ENCODE assay signal across 20 mouse cellular contexts in the genomic region with DNA sequence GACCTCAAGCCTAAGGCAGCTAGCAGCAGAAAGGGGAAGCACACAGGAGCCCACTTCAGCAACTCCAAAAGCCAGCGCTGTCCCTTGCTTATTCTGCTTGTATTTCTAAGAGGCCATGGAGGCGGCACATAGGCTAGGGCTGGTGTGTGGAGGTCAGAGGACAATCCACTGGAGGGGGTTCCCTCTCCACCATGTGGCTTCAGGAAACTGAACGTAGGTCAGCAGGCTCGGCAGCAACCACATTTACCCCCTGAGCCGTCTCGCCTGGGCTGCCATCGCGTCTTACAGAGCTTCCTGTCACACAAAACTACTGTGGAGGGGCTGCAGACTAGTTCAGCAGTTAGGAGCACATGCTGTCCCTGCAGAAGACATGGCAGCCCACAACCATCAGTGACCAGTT. TPM values are rescaled to one million over a fixed set of nuclear protein-coding genes. Genes with fewer than 3 reads are reported as not detected.
DNase-seq lines count a peak whose midpoint lies in the region; ATAC-seq and TF ChIP-seq lines count a peak whose summit lies in the region.
"Had no signal": no experiment of that assay in that cellular context is flagged by ENCODE, and none has a peak within 500 bp of the region (broad histone marks: within the 10 kb centered on the region; RNA-seq: fewer than 3 reads in every experiment).

No protein-coding gene starts in this region.

- TF ChIP-seq CTCF in liver, postnatal 0 days (IDR thresholded peaks at IDR 0.05; ENCODE audit: low read depth) = no peak
- peak in 1 of 2 experiments; percentile 6; a peak in 1 of 4 replicates for TF ChIP-seq CTCF in CH12.LX (conservative IDR thresholded peaks at IDR 0.05 in 1 of 2, IDR thresholded peaks at IDR 0.05 in 1 of 2; ENCODE audit: low read depth in 2 of 2, low read length in 2 of 2)

- H3K4me3 ChIP-seq in liver, postnatal 0 days (ENCODE audit: low read depth, low read length) = no peak overlapping the region
- H3K4me3 ChIP-seq in CH12.LX (replicated peaks in 1 of 3; ENCODE audit: low read depth in 2 of 3, low read length in 2 of 3, poor library complexity in 1 of 3) = no peak overlapping the region
- H3K4me3 ChIP-seq: liver, embryonic 13.5 days; midbrain, embryonic 13.5 days had no signal

- H3K4me2 ChIP-seq in liver, postnatal 0 days (ENCODE audit: low read depth, low read length) = 0 out of 2 replicates have a peak overlapping the region, but pooled peaks have one; percentile 19
- H3K4me2 ChIP-seq in CH12.LX (ENCODE audit: insufficient read depth, low read depth, poor library complexity, severe bottlenecking) = no peak overlapping the region
- H3K4me2 ChIP-seq: heart, embryonic 11.5 days; liver, embryonic 13.5 days; midbrain, embryonic 13.5 days had no signal

- H3K9ac ChIP-seq in liver, postnatal 0 days (replicated peaks) = no peak overlapping the region
- no peak overlapping the region for H3K9ac ChIP-seq in CH12.LX (ENCODE audit: insufficient read depth, low read depth)
- H3K9ac ChIP-seq: liver, embryonic 13.5 days; midbrain, embryonic 13.5 days had no signal

- peaks cover 27% of the 10 kb centered on the region for H3K4me1 ChIP-seq in liver, postnatal 0 days (ENCODE audit: insufficient read depth)
- peaks cover 53 to 93% of the 10 kb centered on the region in 2 experiments for H3K4me1 ChIP-seq in CH12.LX (ENCODE audit: control insufficient read depth in 1 of 2, insufficient read depth in 2 of 2)
- H3K4me1 ChIP-seq: midbrain, embryonic 13.5 days had no signal

- 25% methylated on average over 8 of the region's 8 CpGs for WGBS in liver, postnatal 0 days (ENCODE audit: insufficient replicate concordance)

- no peak for DNase-seq in liver, postnatal 0 days
- no peak for DNase-seq in liver
- DNase-seq in CH12.LX (ENCODE audit: extremely low read depth) = no peak
- DNase-seq in thymus, postnatal 4 days = peak; percentile 54
- no peak for DNase-seq in kidney, postnatal 36 days
- DNase-seq: adrenal gland, postnatal 36 days; cerebellum, postnatal 10 days; gastrocnemius, postnatal 10 days; kidney, postnatal 10 days; layer of hippocampus, adult 9-11 months; liver, embryonic 13.5 days; lung, postnatal 14 days; right cerebral cortex, postnatal 14 days had no signal

- H3K36me3 ChIP-seq in liver, postnatal 0 days (replicated peaks; ENCODE audit: insufficient read depth, low read length) = no peaks in the 10 kb centered on the region
- peaks cover 25 to 63% of the 10 kb centered on the region in 2 experiments for H3K36me3 ChIP-seq in CH12.LX (replicated peaks in 1 of 2; ENCODE audit: control insufficient read depth in 1 of 2, insufficient read depth in 1 of 2, low read length in 1 of 2)
- H3K36me3 ChIP-seq: liver, embryonic 13.5 days; midbrain, embryonic 13.5 days had no signal

- peak; percentile 0 for TF ChIP-seq RAD21 in CH12.LX (IDR thresholded peaks at IDR 0.05; ENCODE audit: low read depth, low read length)

- TF ChIP-seq EP300 in liver, postnatal 0 days (IDR thresholded peaks at IDR 0.05; ENCODE audit: low read depth) = no peak
- TF ChIP-seq EP300 in CH12.LX (IDR thresholded peaks at IDR 0.05; ENCODE audit: low read length) = no peak

- no peaks in the 10 kb centered on the region for H3K27me3 ChIP-seq in liver, postnatal 0 days (ENCODE audit: insufficient read depth, low read length)
- no peaks in the 10 kb centered on the region for H3K27me3 ChIP-seq in CH12.LX (replicated peaks)
- H3K27me3 ChIP-seq: liver, embryonic 13.5 days; midbrain, embryonic 13.5 days had no signal

- H3K79me2 ChIP-seq in CH12.LX (replicated peaks; ENCODE audit: control insufficient read depth, extremely low read depth, insufficient read depth, poor library complexity, severe bottlenecking) = peaks cover 90% of the 10 kb centered on the region

- no peak for TF ChIP-seq POLR2A in CH12.LX (IDR thresholded peaks at IDR 0.05; ENCODE audit: low read depth, low read length)

- H3K27ac ChIP-seq in liver, postnatal 0 days (ENCODE audit: low read depth) = no peak overlapping the region
- H3K27ac ChIP-seq in CH12.LX (ENCODE audit: insufficient read depth, low read depth) = peak overlapping the region; percentile 50
- H3K27ac ChIP-seq: liver, embryonic 13.5 days; midbrain, embryonic 13.5 days had no signal

- ATAC-seq in liver, postnatal 0 days = no peak
- peak; percentile 48 for ATAC-seq in megakaryocyte progenitor cell, adult 5-6 weeks (replicated peaks; ENCODE audit: poor library complexity)
- ATAC-seq in monocyte, adult 5-6 weeks (replicated peaks; ENCODE audit: insufficient number of reproducible peaks, low FRiP score, low TSS enrichment, poor library complexity, severe bottlenecking) = no peak; the same call in 1 of the 2 replicates
- ATAC-seq: activated CD4-positive, CD25-positive, alpha-beta regulatory T cell, adult 4 months; forebrain, embryonic 16.5 days; intestine, embryonic 16.5 days; midbrain, embryonic 13.5 days had no signal

- H3K9me3 ChIP-seq in liver, postnatal 0 days (ENCODE audit: low read length) = no peaks in the 10 kb centered on the region
- peaks cover 10% of the 10 kb centered on the region for H3K9me3 ChIP-seq in CH12.LX (replicated peaks; ENCODE audit: low read length)
- H3K9me3 ChIP-seq: liver, embryonic 13.5 days; midbrain, embryonic 13.5 days had no signal

- dilution Hi-C loops in CH12.LX (cut with MboI; ENCODE audit: extremely low pct_ligation_motif_present, extremely low pct_unique_long_range_greater_than_20kb, low sequenced_read_pairs) = no loop called here

- in situ Hi-C loops in CH12.LX (cut with MboI; ENCODE audit: low pct_ligation_motif_present, low pct_unique_long_range_greater_than_20kb, low sequenced_read_pairs) = no loop called here

TF ChIP-seq in CH12.LX, 34 proteins besides CTCF, POLR2A, EP300 and RAD21:
- TF ChIP-seq JUND (conservative IDR thresholded peaks at IDR 0.05; ENCODE audit: low read depth, low read length) = no peak
- TF ChIP-seq ELF1 (IDR thresholded peaks at IDR 0.05; ENCODE audit: low read depth, low read length) = 0 out of 2 replicates have a peak, but pooled peaks have one; percentile 14
- 0 out of 2 replicates have a peak, but pooled peaks have one; percentile 20 for TF ChIP-seq MEF2A (IDR thresholded peaks at IDR 0.05; ENCODE audit: borderline replicate concordance, low read depth, low read length)
- TF ChIP-seq ZKSCAN1 (IDR thresholded peaks at IDR 0.05; ENCODE audit: borderline replicate concordance, low read depth, low read length) = no peak
- TF ChIP-seq MAX (IDR thresholded peaks at IDR 0.05; ENCODE audit: low read length) = peak; percentile 57; the same call in 1 of the 2 replicates
- peak; percentile 20 for TF ChIP-seq SMC3 (IDR thresholded peaks at IDR 0.05; ENCODE audit: low read depth, low read length)
- TF ChIP-seq MYC (IDR thresholded peaks at IDR 0.05; ENCODE audit: low read depth, low read length) = peak; percentile 37; the same call in 1 of the 2 replicates
- no peak for TF ChIP-seq PAX5 (IDR thresholded peaks at IDR 0.05; ENCODE audit: low read length)

RNA-seq across cellular contexts. Expression of a gene that starts 20.4 kb away (rescaled TPM):
- polyA plus RNA-seq in liver, postnatal 0 days (2015; fragmentation: Nextera tagmentation; extraction: Ambion mirVana) = 0.81 and 1.0 TPM in 2 replicates
- total RNA-seq in CH12.LX (2012; rRNA removed) = 63.8 and 73.1 TPM in 2 replicates
- total RNA-seq in CH12.LX (2014; rRNA removed) = 21.3 and 22.5 TPM in 2 replicates
- 48.9 and 61.2 TPM in 2 replicates for polyA plus RNA-seq in CH12.LX (2012; ENCODE audit: insufficient read length, low read depth)
- 7.1 and 8.7 TPM in 2 replicates for total RNA-seq in megakaryocyte progenitor cell, adult 5-6 weeks (2015)
- total RNA-seq in megakaryocyte progenitor cell, adult 5-6 weeks (2017) = 6.0 and 7.2 TPM in 2 replicates
- total RNA-seq in monocyte, adult 5-6 weeks (2017) = 5.3 to 11.9 TPM (median 6.9 TPM) in 3 replicates
